Mouse (Mus musculus) neural tube, embryonic 14.5 days (tissue): ENCODE results near the gene Ehd4. TPM values are rescaled to one million over a fixed set of nuclear protein-coding genes. Genes with fewer than 3 reads are reported as not detected.

ENCODE experiments used
- ATAC-seq: fragments of 200-750 bp; cut with Nextera tagmentation; 2 replicates; pipeline ENCODE4 v1.8.0; 2017; ENCODE audit warnings: low read depth, mild to moderate bottlenecking, moderate TSS enrichment, moderate library complexity
- H3K27ac ChIP-seq: fragments of 300-500 bp; sonication (generic); 2 replicates; pipeline ENCODE4 v1.5.1; 2014; ENCODE audit warnings: low read depth, mild to moderate bottlenecking, control low read depth, low read length, moderate library complexity, mixed read lengths
- H3K27me3 ChIP-seq: fragments of 300-500 bp; sonication (generic); 2 replicates; pipeline ENCODE4 v1.6.1; 2014; ENCODE audit warnings: low read length; ENCODE audit not compliant: control insufficient read depth, insufficient read depth
- H3K36me3 ChIP-seq: fragments of 300-500 bp; sonication (generic); 2 replicates; pipeline ENCODE4 v1.6.1; 2014; ENCODE audit warnings: low read length, mixed read lengths; ENCODE audit not compliant: control insufficient read depth, insufficient read depth
- H3K4me1 ChIP-seq: fragments of 300-500 bp; sonication (generic); 2 replicates; pipeline ENCODE4 v1.6.1; 2014; ENCODE audit warnings: low read length; ENCODE audit not compliant: control insufficient read depth, insufficient read depth
- H3K4me2 ChIP-seq: fragments of 300-500 bp; sonication (generic); 2 replicates; pipeline ENCODE4 v1.6.1; 2014; ENCODE audit warnings: mild to moderate bottlenecking, low read depth, low read length, control low read depth
- H3K4me3 ChIP-seq: fragments of 300-500 bp; sonication (generic); 2 replicates; pipeline ENCODE4 v1.5.1; 2014; ENCODE audit warnings: low read depth, low read length, control low read depth, mixed read lengths
- H3K9ac ChIP-seq: fragments of 300-500 bp; sonication (generic); replicated peaks from 2 replicates; pipeline ENCODE4 v1.6.1; 2014; ENCODE audit warnings: low read depth, mild to moderate bottlenecking, control low read depth, low read length, mixed read lengths
- H3K9me3 ChIP-seq: fragments of 300-500 bp; sonication (generic); 2 replicates; pipeline ENCODE4 v1.6.1; 2016; ENCODE audit warnings: low read length; ENCODE audit not compliant: control insufficient read depth
- WGBS: fragments of 180-500 bp; shearing (Covaris S2); extraction: QIAGEN DNeasy Blood & Tissue Kit; methylation state at CpG from one replicate; pipeline ENCODE4 v1.1.7; 2014; 5-methylcytosine and 5-hydroxymethylcytosine counted together
- polyA plus RNA-seq: library from polyadenylated mRNA; unstranded; fragments of >200 nt; fragmentation: Nextera tagmentation; extraction: Ambion mirVana; gene quantifications from 2 replicates; pipeline ENCODE4 v1.2.1, GENCODE M21; 2014

Gene Ehd4
- polyA plus RNA-seq, 1 experiment from 2014 or later, result 8.2 TPM

- no peaks in the 10 kb centered on the region for H3K4me1 ChIP-seq
- no peak overlapping the region for H3K9ac ChIP-seq
- ATAC-seq, result no peak
- H3K36me3 ChIP-seq, result no peaks in the 10 kb centered on the region
- H3K9me3 ChIP-seq, result no peaks in the 10 kb centered on the region
- H3K27ac ChIP-seq, result no peak overlapping the region
- H3K4me2 ChIP-seq, result no peak overlapping the region
- H3K27me3 ChIP-seq, result no peaks in the 10 kb centered on the region
- no peak overlapping the region for H3K4me3 ChIP-seq
- WGBS, result 78% methylated on average over 5 of the region's 5 CpGs
Observed at GRCm38 (mm10) chr2:120137281-120137680, 17.1 kb downstream of the Ehd4 start.

GRCm38 (mm10) chr2:120134453-120135075 is 19.8 kb downstream of the Ehd4 start:
- Histone ChIP-seq H3K9ac (no peak overlapping the region), H3K36me3 (no peaks in the 10 kb centered on the region), H3K9me3 (no peaks in the 10 kb centered on the region), H3K27ac (no peak overlapping the region), H3K4me1 (no peaks in the 10 kb centered on the region), H3K4me2 (no peak overlapping the region), H3K27me3 (no peaks in the 10 kb centered on the region), H3K4me3 (no peak overlapping the region)
- no peak for ATAC-seq

- Histone ChIP-seq H3K36me3 (no peaks in the 10 kb centered on the region), H3K4me2 (no peak overlapping the region), H3K27me3 (no peaks in the 10 kb centered on the region), H3K27ac (no peak overlapping the region), H3K4me3 (no peak overlapping the region), H3K4me1 (no peaks in the 10 kb centered on the region), H3K9me3 (no peaks in the 10 kb centered on the region), H3K9ac (no peak overlapping the region)
- WGBS, result 83% methylated on average over 1 of the region's 1 CpGs
- ATAC-seq, result no peak
Observed at GRCm38 (mm10) chr2:120131881-120132280, 22.5 kb downstream of the Ehd4 start.

- Histone ChIP-seq H3K4me1 (no peaks in the 10 kb centered on the region), H3K4me3 (no peak overlapping the region), H3K9ac (no peak overlapping the region), H3K27me3 (no peaks in the 10 kb centered on the region), H3K4me2 (no peak overlapping the region), H3K27ac (no peak overlapping the region), H3K9me3 (no peaks in the 10 kb centered on the region), H3K36me3 (no peaks in the 10 kb centered on the region)
- ATAC-seq, result no peak
- 69% methylated on average over 8 of the region's 8 CpGs for WGBS
Observed at GRCm38 (mm10) chr2:120129252-120129908, 25.0 kb downstream of the Ehd4 start.

- H3K4me2 ChIP-seq, result no peak overlapping the region
- H3K4me3 ChIP-seq, result no peak overlapping the region
- ATAC-seq, result no peak
- no peak overlapping the region for H3K9ac ChIP-seq
- no peak overlapping the region for H3K27ac ChIP-seq
- no peaks in the 10 kb centered on the region for H3K4me1 ChIP-seq
- WGBS, result 69% methylated on average over 1 of the region's 1 CpGs
- no peaks in the 10 kb centered on the region for H3K36me3 ChIP-seq
- no peaks in the 10 kb centered on the region for H3K27me3 ChIP-seq
- no peaks in the 10 kb centered on the region for H3K9me3 ChIP-seq
Observed at GRCm38 (mm10) chr2:120128611-120129051, 25.8 kb downstream of the Ehd4 start.

GRCm38 (mm10) chr2:120128011-120128410 is 26.4 kb downstream of the Ehd4 start:
- no peak for ATAC-seq
- Histone ChIP-seq H3K9me3 (no peaks in the 10 kb centered on the region), H3K9ac (no peak overlapping the region), H3K4me1 (no peaks in the 10 kb centered on the region), H3K27me3 (no peaks in the 10 kb centered on the region), H3K27ac (no peak overlapping the region), H3K4me2 (no peak overlapping the region), H3K36me3 (no peaks in the 10 kb centered on the region), H3K4me3 (no peak overlapping the region)

- H3K27ac ChIP-seq, result no peak overlapping the region
- no peak overlapping the region for H3K9ac ChIP-seq
- no peak overlapping the region for H3K4me2 ChIP-seq
- no peaks in the 10 kb centered on the region for H3K36me3 ChIP-seq
- no peaks in the 10 kb centered on the region for H3K4me1 ChIP-seq
- ATAC-seq, result no peak
- no peaks in the 10 kb centered on the region for H3K9me3 ChIP-seq
- H3K4me3 ChIP-seq, result no peak overlapping the region
- no peaks in the 10 kb centered on the region for H3K27me3 ChIP-seq
- WGBS, result 91% methylated on average over 1 of the region's 1 CpGs
Observed at GRCm38 (mm10) chr2:120126901-120127300, 27.5 kb downstream of the Ehd4 start.

- Histone ChIP-seq H3K27me3 (no peaks in the 10 kb centered on the region), H3K27ac (no peak overlapping the region), H3K4me3 (no peak overlapping the region), H3K9ac (no peak overlapping the region), H3K36me3 (no peaks in the 10 kb centered on the region), H3K4me1 (no peaks in the 10 kb centered on the region), H3K9me3 (no peaks in the 10 kb centered on the region), H3K4me2 (no peak overlapping the region)
- no peak for ATAC-seq
- WGBS, result 96% methylated on average over 4 of the region's 4 CpGs
Observed at GRCm38 (mm10) chr2:120126408-120126807, 28.0 kb downstream of the Ehd4 start.

- no peaks in the 10 kb centered on the region for H3K27me3 ChIP-seq
- no peak overlapping the region for H3K4me2 ChIP-seq
- ATAC-seq, result no peak
- no peaks in the 10 kb centered on the region for H3K9me3 ChIP-seq
- no peak overlapping the region for H3K4me3 ChIP-seq
- H3K36me3 ChIP-seq, result no peaks in the 10 kb centered on the region
- WGBS, result 97% methylated on average over 1 of the region's 1 CpGs
- no peaks in the 10 kb centered on the region for H3K4me1 ChIP-seq
- no peak overlapping the region for H3K9ac ChIP-seq
- H3K27ac ChIP-seq, result no peak overlapping the region
Observed at GRCm38 (mm10) chr2:120125461-120125860, 28.9 kb downstream of the Ehd4 start.
